Mouse (Mus musculus) brain, adult 2 months (tissue): ENCODE results near the gene Rnf150.
"Not testable (repeated sequence)": the region's sequence is repeated elsewhere in the genome, so short reads cannot be mapped to it uniquely, and the experiment has no call there.

Source experiments
- DNase-seq: peaks from one replicate; pipeline ENCODE4 v3.0.0; 2011; ENCODE audit warnings: low read depth, low spot score

Gene Rnf150

GRCm38 (mm10) chr8:83074248-83074647 is 211.1 kb downstream of the Rnf150 start:
- no peak for DNase-seq

- no peak for DNase-seq
Measured at GRCm38 (mm10) chr8:83076621-83077020, 213.5 kb downstream of the Rnf150 start.

GRCm38 (mm10) chr8:83077329-83077728 is 214.2 kb downstream of the Rnf150 start:
- no peak for DNase-seq

- no peak for DNase-seq
Measured at GRCm38 (mm10) chr8:83078701-83079533, 215.8 kb downstream of the Rnf150 start.

GRCm38 (mm10) chr8:83079534-83079844 is 216.3 kb downstream of the Rnf150 start:
- DNase-seq, result no peak

GRCm38 (mm10) chr8:83081266-83081665 is 218.1 kb downstream of the Rnf150 start:
- DNase-seq, result no peak

- DNase-seq, result not testable (repeated sequence)
Measured at GRCm38 (mm10) chr8:83081806-83082205, 218.7 kb downstream of the Rnf150 start.

GRCm38 (mm10) chr8:83082251-83082650 is 219.1 kb downstream of the Rnf150 start:
- no peak for DNase-seq

GRCm38 (mm10) chr8:83083452-83083851 is 220.3 kb downstream of the Rnf150 start:
- no peak for DNase-seq

GRCm38 (mm10) chr8:83085581-83085980 is 222.4 kb downstream of the Rnf150 start:
- DNase-seq, result no peak

- peak; percentile 14 for DNase-seq
Measured at GRCm38 (mm10) chr8:83086625-83087024, 223.5 kb downstream of the Rnf150 start.

- DNase-seq, result peak; percentile 39
Measured at GRCm38 (mm10) chr8:83087604-83088003, 224.4 kb downstream of the Rnf150 start.

GRCm38 (mm10) chr8:83088156-83088555 is 225.0 kb downstream of the Rnf150 start:
- DNase-seq, result no peak

- peak; percentile 95 for DNase-seq
Measured at GRCm38 (mm10) chr8:83089336-83089986, 226.3 kb downstream of the Rnf150 start.

GRCm38 (mm10) chr8:83090446-83090845 is 227.3 kb downstream of the Rnf150 start:
- no peak for DNase-seq

- peak; percentile 59 for DNase-seq
Measured at GRCm38 (mm10) chr8:83100041-83100440, 236.9 kb downstream of the Rnf150 start.

GRCm38 (mm10) chr8:83102957-83103510 is 239.9 kb downstream of the Rnf150 start:
- DNase-seq, result no peak

GRCm38 (mm10) chr8:83103968-83104367 is 240.8 kb downstream of the Rnf150 start:
- no peak for DNase-seq

- DNase-seq, result no peak
Measured at GRCm38 (mm10) chr8:83109756-83110155, 246.6 kb downstream of the Rnf150 start.

GRCm38 (mm10) chr8:83110177-83110576 is 247.0 kb downstream of the Rnf150 start:
- DNase-seq, result no peak

- DNase-seq, result peak; percentile 38
Measured at GRCm38 (mm10) chr8:83135086-83135485, 271.9 kb downstream of the Rnf150 start.

GRCm38 (mm10) chr8:83140068-83140467 is 276.9 kb downstream of the Rnf150 start:
- peak; percentile 12 for DNase-seq

- DNase-seq, result peak; percentile 43
Measured at GRCm38 (mm10) chr8:83140701-83141111, 277.6 kb downstream of the Rnf150 start.
